Mouse (Mus musculus) adrenal gland, adult 18-20 months (tissue): Measurements from ENCODE around the gene Tcf7l2. TPM values are rescaled to one million over a fixed set of nuclear protein-coding genes. Genes with fewer than 3 reads are reported as not detected.

Experiments used
- DNase-seq, 2 experiments: peaks; one replicate each; pipeline ENCODE4 v3.0.0; 2021 to 2022; ENCODE audit warnings: low spot score in 2 of 2
- total RNA-seq, 2 experiments: library from RNA; stranded (reverse); gene quantifications; 1 replicate in 1 of 2; 2 replicates in 1 of 2; pipeline ENCODE4 v1.2.3; 2021

The Tcf7l2 gene
- total RNA-seq, 2 experiments from 2014 or later = 16.0 to 17.3 TPM

DNA sequence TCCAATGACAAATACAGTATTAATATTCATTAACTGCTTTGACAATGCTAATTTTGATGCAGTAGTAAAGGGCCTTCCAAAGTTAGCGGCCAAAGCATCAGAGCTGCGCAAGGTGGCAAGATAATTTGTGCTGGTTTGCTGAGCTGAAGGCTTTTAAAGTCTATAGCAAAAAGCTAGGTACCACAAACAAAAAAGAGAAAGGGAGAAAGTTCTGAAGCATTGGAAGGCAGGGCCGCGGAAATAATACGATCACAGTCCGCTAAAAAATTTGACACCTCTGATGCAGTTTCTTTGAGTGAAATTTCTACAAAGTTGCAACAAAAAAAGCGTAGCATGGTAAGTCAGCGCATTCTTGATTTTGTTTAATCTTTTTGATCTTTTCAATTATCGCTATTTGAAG lies 152.8 kb downstream of the Tcf7l2 start:
- DNase-seq = no peak

DNA sequence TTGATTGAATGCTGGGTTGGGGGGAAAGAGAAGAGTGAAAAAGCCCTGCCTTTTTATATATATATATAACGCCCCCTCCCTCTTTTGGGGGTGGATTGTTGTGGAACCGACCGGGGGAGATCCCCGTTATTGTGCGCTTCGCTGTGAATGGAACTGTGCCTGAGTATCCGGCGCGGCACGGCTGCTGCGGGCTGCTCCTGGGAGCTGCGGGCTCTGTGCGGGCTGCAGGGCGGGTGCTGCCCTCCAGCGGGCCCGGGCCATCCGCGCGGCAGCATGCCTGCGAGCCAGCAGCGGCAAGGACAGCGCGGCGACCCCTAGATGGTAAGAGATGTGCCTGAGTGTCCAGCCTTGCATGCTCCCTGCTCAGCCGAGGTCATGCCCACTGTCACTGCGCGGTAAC lies 153.7 kb downstream of the Tcf7l2 start:
- DNase-seq = peak; percentile 53 to 54

- DNase-seq = no peak
Measured at GRCm38 (mm10) chr19:55895807-55896420, 154.3 kb downstream of the Tcf7l2 start.

DNA sequence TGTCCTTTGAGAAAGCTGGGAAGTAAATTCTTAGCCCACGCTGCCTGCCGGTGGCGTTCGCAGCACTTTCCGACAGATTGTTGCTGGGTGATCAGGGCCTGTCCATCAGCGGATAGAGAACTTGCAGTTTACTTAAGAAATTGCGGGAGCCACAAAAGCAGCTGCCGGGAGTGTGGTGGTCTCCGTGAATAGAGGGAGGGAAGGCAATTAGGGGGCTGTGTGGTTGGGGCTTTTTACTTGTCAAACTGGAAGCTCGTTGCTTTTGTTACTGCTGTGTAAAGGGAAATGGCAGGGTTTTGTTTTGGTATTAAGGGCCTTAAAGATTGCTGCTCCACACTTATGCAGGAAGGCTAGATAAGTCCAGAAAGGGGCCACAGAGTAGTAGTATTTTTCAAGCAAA lies 155.0 kb downstream of the Tcf7l2 start:
- DNase-seq = no peak

DNA sequence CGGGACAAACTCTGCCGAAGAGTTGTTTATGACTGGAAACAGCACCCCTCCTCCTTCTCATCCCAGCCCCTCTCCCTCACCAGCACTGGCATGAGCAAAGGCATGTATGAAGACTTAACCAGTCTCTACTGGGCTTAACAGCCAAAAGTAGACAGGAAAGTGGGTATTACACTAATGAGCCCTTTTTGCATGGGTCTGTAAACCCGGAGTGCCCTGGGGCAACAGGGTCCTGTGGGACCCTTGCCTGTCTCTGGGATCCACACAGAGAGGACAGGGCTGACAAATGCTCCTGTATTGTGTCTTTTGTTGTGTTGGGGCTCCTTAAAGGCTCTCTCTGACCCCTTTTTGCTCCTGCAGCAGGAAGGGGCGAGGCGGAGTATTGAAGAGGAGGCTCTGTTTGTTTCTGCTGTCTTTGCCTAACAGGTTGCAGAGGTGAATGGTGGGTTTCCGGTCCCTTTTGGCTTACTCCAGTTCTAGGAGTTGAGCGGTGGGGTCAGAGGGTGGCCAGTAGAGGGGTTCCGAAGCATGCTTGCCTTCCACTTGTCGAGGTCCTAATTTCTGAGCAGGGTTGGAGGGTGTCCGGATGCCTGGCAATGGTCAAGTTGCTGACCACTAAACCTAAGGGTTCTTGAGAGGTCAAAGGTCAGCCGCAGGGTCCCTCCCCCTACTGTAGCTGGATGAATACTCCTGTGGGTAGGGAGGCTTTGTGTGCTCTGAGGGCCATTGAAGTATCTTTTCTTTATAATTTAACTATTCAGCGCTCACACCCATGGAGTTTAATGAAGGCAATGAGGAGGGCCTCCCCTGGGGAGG lies 161.2 kb downstream of the Tcf7l2 start:
- no peak for DNase-seq

DNA sequence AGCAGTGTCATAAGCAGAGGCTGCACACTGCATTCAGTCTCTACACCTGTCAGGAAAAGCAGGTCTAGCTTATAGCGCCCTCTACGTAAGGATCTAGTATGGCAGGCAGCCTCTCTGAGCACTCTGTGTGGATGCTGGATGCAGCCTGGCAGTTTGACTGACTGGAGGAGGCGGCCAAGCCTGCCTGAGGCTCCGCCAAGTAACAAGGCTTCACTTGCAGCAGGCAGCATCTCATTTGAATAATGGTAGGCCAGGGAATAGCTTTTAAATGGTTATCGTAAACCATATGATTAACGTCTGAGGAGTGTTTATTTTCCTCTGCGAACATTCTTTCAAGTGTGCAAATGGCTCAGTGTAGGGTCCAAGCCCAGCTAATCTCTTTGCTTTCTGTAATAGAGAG lies 167.4 kb downstream of the Tcf7l2 start:
- DNase-seq = no peak

DNA sequence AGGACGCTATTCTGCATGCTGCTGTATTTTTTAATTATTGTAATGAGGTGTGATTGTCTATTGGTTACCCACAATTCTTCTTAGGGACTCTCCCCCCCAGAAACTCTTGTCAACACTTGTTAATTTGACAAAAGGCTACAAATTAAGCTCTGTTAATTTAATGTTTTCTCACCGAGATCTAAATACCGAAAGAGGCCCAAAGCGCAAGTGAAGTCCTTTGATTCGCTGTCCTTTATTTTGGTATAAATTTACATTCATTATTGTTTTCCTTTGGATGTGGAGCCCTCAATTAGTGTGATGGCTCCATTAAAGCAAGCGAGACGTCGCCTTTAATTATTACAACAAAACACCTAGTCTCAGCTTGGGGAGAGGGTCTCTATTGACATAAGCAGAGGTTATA lies 170.3 kb downstream of the Tcf7l2 start:
- DNase-seq = no peak

DNA sequence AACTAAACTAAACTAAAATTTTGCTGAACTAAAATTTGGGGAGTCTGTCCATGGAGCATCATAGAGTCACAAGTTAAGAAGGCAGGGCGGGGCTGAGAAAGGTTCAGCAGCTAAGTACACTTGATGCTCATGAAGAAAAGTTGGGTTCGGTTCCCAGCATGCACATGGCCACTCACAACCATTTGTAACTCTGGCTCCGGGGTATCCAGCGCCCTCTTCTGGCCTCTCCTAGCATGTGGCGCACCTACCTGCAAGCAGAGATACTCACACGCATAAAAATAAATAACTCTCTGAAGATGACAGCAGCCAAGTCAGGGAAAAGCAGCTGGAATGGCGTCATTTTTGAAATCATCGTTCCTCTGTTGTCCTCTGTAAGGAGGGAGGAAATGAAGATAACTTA lies 171.2 kb downstream of the Tcf7l2 start:
- DNase-seq = no peak

- DNase-seq = no peak
Measured at GRCm38 (mm10) chr19:55913585-55913984, 172.0 kb downstream of the Tcf7l2 start.

DNA sequence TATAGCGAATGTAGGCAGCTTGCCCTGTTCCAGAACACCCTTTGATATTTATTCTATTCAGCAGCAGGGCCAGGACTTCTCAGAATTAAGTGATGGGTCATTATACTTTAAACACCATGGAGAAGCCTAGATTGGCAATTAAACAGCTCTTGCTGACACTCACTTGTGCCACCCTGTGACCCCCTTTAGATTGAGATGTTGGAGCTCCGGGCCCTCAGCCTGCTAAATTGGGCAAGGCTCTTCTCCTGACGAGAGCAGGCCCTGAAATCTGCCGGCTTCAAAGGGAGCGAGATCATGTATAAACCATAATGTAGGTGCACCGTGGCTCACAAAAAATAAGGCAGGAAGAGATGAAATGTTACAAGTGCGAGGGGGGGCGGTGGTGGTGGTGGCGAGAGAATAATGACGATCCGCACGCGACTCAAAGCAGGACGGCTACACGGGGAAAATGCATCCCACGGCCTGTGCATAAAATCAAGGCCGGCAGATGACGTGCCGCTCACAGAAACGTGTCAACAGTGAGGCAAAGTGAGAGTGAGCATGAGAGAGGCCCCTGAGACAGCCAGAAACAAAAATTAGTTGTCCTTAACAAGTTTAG lies 173.1 kb downstream of the Tcf7l2 start:
- no peak for DNase-seq

DNA sequence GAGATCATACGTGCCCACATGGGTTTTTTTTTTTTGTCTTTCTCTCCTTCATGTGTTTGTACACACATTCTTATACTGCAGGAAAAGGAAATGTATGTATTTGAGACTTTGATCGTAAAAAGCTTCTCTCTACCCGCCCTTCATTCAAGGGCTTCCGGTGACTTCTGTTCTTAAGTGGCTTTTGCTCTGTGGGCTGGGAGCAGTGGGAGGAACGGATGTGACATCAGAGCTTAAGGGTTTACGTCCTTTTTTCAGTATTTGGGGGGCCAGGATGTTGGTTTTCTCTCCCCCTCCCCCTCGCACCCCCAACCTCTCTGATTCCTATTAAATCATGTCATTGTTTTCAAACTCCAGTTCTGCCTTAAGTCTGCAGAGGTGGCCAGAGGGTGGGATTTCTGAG lies 173.9 kb downstream of the Tcf7l2 start:
- DNase-seq = no peak

DNA sequence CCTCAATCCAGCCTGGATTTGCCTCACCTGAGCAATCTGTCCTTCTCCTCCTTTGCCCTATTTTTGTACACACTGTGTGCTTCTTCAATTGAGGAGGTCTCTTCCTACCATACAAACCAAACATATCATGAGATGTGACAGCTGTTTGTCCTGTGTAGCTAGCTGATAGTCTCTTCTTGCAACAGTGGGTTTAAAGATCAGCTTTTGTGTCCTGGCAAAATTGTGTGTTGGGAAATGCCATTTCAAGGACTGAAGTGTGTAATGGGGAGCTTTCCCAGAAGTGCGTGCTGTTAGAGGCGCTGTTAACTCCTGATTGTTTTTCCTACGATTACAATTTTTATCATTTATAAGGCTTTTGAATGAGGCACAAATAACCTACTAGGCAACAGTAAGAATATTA lies 174.6 kb downstream of the Tcf7l2 start:
- no peak for DNase-seq

DNA sequence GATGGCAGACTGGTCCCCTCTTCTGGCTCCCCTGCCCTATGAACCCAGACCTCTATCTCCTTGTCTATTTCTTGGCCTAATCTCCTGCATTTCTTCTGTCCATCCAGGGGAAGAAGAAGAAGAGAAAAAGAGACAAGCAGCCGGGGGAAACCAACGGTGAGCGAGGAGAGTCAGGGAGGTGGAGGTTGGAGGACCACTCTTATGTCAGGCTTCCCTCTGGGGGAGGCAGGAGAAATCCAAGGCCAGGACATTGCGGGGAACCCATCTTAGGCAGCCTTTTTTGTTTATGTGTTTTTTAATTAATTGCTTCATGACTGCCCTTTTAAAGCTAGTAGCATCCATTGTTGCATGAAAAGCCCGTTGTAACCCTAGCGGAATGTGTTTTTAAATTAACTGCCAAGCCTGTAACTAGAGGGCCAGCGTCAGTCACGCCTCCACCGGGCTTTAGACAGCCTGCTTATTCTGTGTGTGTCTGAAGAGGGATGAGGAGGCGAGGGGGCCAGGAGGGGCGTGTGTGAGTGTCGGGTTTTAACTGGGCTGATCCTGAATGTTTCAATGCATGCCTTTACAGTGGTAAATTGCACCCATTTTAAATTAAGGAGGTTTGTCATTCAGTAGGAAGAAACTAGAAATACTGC lies 182.3 kb downstream of the Tcf7l2 start:
- DNase-seq = no peak

- DNase-seq = no peak
Measured at GRCm38 (mm10) chr19:55924800-55925199, 183.2 kb downstream of the Tcf7l2 start.

- DNase-seq = no peak
Measured at GRCm38 (mm10) chr19:55925425-55925803, 183.8 kb downstream of the Tcf7l2 start.

GRCm38 (mm10) chr19:55925804-55926521 lies 184.3 kb downstream of the Tcf7l2 start:
- no peak for DNase-seq

- no peak for DNase-seq
Measured at GRCm38 (mm10) chr19:55926858-55927673, 185.4 kb downstream of the Tcf7l2 start.

GRCm38 (mm10) chr19:55927674-55928061 lies 186.0 kb downstream of the Tcf7l2 start:
- no peak for DNase-seq

DNA sequence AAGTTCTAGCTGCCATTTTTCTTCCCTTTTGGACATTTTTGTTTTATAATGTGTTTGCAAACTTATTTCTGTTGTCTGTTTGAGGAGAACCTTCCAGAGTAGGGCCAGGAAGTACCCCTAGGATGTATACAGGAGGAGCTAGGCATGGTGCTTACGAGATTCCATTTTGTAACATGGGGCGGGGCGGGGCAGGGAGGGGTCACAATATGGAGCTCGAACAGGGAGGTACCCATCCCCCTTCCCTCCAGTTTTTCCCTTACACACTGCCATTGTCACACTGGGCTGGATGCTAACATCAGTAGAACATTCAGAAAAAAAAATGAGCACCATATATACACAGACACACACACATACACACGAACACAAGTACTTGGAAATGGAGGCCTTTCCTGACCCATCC lies 187.1 kb downstream of the Tcf7l2 start:
- DNase-seq = no peak

DNA sequence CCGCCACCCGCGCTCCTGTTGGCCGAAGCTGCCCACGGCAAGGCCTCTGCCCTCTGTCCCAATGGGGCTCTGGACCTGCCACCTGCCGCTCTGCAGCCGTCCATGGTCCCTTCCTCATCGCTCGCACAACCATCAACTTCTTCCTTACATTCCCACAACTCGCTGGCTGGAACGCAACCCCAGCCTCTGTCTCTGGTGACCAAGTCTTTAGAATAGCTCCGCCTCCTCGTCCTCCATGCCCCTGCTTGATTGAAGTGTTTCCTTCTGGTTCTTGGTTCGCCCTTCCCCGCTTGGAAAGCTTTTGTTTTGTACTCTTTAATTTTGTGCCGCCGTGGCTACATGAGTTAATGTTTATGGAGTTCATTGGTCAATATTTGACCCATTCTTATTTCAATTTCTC lies 190.0 kb downstream of the Tcf7l2 start:
- DNase-seq = no peak
